Mouse (Mus musculus) adrenal gland, postnatal 4 days (tissue): ENCODE results near the gene Gm5142. TPM values are rescaled to one million over a fixed set of nuclear protein-coding genes. Genes with fewer than 3 reads are reported as not detected.

ENCODE experiments used
- DNase-seq, 2 experiments: peaks; one replicate each; pipeline ENCODE4 v3.0.0; 2021 to 2022; ENCODE audit warnings: low spot score in 2 of 2, mixed read lengths in 2 of 2
- long read RNA-seq, 2 experiments: library from polyadenylated mRNA; stranded (forward); transcript quantifications; one replicate each; pipeline ENCODE4 v2.0.0; 2021
- total RNA-seq, 2 experiments: library from RNA; stranded (reverse); gene quantifications; 2 replicates each; pipeline ENCODE4 v1.2.3; 2021

The Gm5142 gene
- not detected for total RNA-seq
- long read RNA-seq, experiment 1, result 0 reads
- long read RNA-seq, experiment 2, result 0 reads

DNA sequence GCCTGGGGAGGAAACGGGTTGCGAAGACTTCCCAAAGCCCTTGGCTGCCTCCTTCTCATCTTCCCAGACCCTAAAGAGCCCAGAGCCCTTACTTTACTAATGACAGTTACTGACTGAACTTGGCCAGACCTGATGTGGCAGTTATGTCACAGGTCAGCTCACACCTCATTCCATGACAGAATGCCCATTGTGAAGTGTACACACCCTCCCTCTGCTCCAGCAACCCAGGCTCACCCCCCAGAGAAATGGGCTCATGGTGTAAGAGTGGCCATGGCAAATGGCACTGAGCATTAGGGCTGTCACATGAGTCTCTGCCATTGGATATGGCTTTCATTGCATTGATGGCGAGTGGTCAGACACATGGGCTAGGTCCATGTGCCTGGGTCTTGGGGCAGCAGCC, at the start of gene Gm5142:
TSS of gene Gm5142 (minus strand) at position 101 of the 400 bp plus-strand sequence.
- no peak for DNase-seq

DNA sequence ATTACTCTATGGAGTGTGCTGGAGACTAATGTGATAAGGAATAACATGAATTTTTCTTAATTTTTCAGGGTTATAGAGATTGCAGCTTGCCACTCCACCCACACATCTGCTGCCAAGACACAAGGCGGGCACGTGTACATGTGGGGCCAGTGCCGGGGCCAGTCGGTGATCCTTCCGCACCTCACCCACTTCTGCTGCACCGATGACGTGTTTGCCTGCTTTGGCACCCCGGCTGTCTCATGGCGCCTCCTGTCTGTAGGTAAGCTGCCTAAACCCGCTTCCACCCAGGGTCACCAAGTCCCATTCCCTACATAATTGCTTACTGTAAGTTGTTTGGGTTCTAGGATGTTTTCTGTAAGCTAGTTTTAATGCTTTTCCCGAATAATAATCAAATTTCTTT, 47.7 kb upstream of the Gm5142 start:
- DNase-seq, result no peak

DNA sequence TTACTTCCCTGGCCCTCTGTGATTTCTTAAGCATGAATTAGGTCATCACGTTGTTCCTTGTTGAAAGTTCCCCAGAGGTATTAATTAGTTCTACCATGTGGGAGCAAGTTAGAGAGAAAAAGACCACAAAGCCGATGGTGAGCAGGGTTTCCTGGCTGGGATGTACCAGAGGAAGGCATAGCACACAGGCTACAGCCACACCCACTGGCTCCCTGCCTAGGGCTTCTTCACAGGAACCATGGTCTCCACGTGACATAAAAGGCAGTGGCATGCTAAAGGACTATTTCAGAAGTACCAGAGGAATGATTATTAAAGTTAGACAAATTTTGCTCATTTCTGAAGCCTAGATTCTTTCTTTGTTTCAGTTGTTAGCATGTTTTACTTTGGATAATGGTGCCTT, 40.7 kb upstream of the Gm5142 start:
- DNase-seq, result no peak

DNA sequence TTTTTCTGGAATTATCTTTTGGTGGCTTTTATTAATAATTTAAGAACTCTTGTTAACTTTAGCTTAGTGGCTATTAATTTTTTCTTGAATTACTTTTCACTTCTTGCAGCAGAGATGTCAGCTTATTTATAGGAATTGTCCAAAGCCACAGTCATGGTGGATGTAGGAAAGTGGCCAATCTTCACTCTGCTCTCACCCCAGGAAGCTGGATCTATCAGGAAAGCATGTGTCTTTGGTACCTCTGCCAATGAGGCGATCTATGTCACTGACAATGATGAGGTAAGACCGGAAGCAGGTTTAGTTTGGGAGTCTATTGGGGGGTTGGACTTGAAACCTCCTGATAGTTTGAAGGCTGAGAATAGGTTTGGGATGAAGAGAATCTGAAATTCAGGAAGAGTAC, 31.3 kb upstream of the Gm5142 start:
- no peak for DNase-seq

DNA sequence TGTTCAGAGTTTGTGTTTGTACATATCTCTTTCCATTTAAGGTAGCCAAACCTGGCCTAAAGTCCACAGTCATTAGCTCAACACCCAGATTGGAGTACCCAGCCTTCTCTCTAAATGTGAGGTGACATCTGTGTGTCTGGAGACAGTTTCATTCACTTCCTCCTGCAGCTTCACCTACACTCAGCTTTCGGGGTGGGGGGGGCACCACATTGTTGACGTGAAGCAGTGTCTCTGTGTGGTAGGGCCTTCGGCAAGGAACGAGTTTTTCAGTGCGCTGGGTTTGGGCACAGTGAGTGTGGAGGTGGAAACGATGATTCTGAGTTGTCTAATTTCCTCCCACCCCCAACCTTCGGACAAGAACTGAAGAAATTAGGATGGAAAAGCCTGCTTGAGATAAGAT, 30.5 kb upstream of the Gm5142 start:
- no peak for DNase-seq

DNA sequence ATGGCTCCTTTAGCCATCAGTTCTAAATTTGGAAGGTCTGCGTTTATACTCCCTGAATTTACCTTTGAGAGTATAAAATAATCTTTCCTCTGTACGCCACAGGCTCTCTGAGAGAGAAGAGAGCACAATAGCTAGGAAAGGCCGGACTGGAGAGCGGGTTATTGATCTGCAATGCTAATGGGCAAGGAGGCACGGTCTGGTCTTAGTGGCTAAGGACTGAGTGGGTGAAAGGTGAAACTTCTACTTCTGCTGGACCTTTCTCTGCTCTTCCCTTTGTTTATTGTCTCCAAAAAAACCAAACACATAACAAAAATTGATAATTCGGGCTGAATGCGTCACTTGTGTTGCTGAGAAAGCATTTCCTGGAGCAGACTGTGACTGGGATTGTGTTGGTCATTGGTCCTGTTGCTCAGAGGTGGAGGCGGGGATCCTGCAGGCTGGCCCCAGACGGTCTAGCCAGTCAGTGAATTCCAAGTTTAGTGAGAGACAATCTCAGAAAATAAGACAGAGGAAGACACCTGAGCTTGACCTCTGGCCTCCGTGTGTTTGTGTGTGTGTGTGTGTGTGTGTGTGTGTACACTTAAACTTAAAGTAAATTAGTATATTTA, 27.5 kb upstream of the Gm5142 start:
- no peak for DNase-seq

DNA sequence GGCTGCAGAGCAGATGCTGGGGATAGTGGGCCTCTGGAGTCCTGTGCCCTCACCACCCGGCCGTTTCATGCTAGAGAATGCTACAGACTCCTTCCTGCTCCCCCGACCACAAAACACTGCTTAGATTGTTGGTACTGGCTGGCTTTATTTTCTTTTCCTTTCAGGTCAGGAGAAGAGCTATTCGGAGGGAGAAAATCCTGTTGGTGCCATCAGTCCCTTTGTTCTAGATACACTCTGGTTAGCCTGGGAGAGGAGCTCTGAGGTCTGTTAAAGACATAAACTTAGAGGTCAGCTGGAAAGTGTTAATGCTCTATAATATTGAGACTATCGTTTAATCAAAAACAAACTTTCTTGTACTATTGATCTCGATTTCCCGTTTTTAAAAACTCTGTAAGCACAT, 26.9 kb upstream of the Gm5142 start:
- no peak for DNase-seq

DNA sequence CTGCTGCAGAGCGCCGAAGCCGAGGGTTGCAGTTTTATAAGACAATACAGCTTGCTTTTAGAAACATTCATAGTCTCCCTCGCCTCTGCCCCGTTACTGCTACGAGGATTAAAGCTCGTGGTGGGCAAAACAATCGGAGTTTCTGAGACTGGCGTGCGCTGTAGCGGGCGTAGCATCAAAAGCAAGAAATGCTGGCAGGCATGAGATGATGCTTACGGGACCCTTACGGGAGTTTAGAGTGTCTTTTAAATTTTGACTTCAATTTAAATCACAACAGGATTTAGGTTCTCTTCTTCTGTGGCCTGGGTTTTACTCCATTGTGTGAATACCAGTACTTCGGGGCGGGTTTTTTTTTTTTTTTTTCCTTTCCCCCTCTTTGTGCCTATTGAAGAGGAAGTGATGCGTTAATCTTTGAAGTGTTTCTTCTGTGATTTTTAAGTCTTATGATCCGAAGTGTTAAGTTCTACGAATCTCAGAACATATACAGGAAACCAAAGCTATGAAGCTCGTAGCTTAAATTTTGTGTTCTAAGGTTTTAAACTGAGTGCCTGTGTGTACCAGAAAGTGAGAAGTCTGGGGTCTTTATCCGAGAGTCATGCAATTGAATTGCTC, 23.2 kb upstream of the Gm5142 start:
- no peak for DNase-seq

DNA sequence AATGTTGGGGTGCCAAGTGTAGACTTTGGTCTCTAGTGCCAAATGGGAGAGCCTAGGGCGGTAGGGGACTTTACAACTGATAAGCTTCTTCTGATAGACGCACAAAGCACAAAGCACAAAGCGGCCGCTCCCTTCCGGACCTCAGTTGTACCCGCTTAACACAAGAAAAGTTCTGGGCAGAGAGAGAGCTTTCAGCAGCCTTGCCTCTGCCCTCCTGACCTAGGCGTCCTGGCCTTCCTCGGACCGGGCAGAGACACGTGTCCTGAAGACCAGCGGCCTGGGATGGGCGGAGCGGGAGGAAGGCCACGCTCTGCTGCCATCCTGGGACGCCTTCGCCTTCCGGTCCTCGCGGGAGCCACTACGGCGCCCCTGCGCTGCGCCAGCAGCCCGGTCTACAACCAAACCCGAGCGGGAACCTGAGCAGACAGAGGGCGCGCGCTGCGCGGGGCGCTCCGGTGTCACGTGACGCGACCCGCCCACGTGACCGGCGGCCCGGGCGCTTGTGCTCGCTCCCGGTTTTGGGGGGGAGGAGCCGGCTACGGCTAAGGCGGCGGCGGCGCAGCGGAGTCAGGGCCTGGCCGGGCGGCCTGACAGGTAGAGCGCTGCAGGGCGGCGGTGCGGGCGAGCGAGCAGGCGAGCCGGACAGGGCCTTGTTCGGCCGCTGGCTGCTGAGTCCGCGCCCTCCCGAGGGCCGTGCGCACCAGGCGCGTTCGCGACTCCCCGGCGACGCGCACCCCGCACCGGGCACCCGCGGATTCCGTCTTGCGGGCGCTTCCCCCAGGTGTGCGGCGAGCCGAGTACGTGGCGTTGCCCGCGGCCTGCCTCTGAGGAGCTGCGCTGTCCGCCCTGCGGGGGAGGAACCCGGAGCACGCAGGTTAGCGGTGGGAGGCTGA, 22.4 kb upstream of the Gm5142 start, which contains the start of gene Rcbtb1:
TSS of gene Rcbtb1 (plus strand) at position 499 of the 893 bp plus-strand sequence.
- DNase-seq, result peak; percentile 79 to 82

DNA sequence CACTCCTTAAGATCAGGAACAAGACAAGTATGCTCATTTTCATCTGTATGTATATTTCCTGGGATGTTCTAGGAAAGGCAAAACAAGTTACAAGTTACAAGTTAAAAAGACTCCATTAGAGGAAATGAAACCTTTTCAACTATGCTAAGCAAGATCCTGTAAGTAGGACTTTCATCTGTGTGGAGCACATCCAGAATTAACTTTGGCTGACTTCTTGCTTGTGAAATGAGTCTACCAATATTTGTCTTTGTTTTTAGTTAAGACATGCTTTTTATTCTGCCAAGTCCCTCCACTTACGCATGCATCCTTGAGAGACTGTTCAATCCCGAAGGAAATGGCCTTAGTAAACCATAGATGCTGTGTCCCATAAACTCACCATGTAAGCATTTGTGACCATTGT, 7.6 kb upstream of the Gm5142 start:
- DNase-seq, result no peak

DNA sequence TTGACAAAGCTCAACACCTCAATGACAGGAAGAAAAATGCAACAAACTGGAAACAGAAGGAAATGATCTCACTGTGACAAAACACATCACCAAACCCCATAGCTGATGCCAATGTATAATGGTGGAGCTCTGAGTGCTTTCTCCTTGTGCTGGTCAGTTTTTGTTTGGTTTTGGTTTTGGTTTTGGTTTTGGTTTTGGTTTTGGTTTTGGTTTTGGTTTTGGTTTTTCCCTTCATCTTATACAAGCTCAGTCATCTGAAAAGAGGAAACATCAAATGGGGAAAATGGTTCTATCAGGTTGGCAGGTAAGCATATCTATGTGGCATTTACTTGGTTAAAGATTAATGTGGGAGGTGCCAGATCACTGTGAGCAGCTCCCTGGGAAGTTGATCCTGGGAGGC, 7.0 kb upstream of the Gm5142 start:
- no peak for DNase-seq

DNA sequence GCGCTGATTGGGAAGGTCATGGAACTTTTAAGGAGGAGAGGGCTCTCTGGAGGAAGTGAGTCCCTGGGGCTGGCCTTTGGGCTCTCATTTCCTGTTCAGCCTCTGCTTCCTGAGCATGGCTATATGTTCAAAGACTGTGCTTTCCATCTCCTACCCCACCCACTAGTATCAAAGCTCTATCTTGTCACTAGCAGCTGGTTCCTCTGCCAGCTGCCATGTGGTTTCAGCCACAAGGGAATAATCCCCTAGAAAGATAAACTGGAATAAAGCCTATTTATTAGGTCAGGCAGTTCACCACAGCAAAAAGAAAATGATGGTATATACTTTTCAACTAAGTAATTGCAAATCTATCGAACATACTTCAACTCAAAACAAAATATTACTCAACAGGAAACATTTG, 4.2 kb upstream of the Gm5142 start:
- no peak for DNase-seq

DNA sequence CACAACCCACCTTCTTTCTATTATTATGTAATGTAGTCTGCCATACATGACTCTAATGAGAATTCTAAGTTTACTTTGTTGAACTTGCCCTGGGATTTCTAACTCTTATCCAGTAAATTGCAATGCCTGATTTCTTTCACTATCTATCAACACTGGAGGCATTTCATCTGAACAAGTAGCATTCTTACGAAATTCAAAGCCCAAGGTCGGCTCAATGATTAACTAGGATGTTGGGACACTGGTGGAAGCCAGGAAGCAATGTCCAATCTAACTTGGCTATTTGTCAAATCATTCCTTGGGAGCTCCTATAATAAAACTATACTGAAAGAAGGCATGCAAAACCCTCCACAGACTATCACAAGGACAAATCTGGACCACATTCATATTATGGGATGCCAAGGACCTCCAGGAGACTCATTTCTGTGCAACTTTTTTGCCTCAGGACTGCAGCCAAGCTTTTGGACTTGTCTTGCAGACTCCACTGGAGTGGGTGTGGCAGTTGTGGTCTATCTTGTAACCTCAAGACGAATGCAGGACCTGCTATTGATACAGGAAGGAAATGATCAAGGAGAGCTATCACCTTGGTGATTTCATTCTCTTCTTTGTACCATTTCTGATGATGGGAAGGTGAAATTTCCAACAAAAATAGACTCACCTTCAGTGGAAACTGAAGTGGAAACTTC, 21.4 kb downstream of the Gm5142 start:
- DNase-seq, result no peak

DNA sequence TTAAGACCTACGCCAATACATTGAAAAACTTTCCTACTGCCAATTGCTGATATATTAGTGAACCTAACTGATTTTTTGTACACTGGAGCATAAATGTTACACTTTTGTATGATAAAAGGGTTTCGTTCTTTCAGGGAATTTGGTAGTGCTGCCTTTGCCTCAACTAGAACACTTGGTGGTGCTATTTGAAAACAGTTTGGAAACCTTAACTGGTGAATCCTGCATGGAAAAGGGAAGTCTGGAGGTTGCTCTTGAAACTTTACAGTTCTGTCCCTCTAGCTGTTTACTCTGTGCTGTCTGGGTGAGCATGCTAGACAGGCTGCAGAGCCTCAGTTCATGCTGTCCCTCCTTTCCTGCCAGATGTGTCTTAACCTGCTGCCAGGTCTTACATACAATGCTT, 23.0 kb downstream of the Gm5142 start:
- DNase-seq, result no peak

DNA sequence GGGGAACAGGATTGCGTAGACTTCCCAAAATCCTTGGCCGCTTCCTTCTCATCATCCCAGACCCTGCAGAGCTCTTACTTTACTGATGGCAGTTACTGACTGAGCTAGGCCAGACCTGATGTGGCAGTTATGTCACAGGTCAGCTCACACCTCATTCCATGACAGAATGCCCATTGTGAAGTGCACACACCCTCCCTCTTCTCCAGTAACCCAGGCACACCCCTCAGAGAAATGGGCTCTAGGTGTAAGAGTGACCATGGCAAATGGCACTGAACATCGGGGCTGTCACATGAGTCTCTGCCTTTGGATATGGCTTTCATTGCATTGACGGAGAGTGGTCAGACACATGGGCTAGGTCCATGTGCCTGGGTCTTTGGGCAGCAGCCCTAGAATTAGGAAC, 35.8 kb downstream of the Gm5142 start, which contains the start of gene 1700129C05Rik:
TSS of gene 1700129C05Rik (minus strand) at position 101 of the 400 bp plus-strand sequence.
- no peak for DNase-seq

DNA sequence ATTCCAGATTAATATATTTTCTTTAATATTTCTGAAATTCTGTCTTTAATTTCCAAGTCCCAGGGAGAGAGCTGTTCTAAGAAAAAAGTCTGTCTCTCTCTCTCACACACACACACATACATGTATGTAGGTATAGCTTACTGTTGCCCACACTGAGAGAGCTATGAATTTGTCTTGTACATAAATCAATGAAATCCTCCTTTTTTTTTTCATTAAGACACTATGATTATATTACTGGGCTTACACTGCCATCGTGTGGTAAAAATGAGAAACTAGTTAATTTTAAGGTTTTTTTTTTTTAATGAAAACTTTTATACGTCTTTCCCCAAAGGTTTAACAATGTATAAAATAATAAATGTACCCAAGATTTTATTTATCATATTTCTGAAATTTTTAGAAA, 64.3 kb downstream of the Gm5142 start:
- no peak for DNase-seq

Other genes starting within 250 kb of the Gm5142 start
- not detected for gene 1700129C05Rik, start 35.9 kb downstream of the Gm5142 start, total RNA-seq
- 10 to 100 TPM; 55.6 to 57.2 TPM for gene Rcbtb1, start 22.5 kb upstream of the Gm5142 start, total RNA-seq
- gene Gm6904, start 81.5 kb upstream of the Gm5142 start, total RNA-seq, result not detected
- under 1 TPM in 1 of 2 experiments, not detected in 1; 0.25 TPM for gene Phf11a, start 118.8 kb upstream of the Gm5142 start, total RNA-seq
- under 1 TPM; 0.56 to 0.64 TPM for gene Phf11b, start 162.6 kb upstream of the Gm5142 start, total RNA-seq
- gene Phf11d, start 186.7 kb upstream of the Gm5142 start, total RNA-seq, result 1 to 10 TPM; 3.6 to 3.9 TPM
- 1 to 10 TPM; 1.0 to 1.1 TPM for gene Phf11c, start 216.6 kb upstream of the Gm5142 start, total RNA-seq